Mouse (Mus musculus) ES-E14 (cell line): ENCODE data around the gene G6pdx.

ENCODE experiments used
- CHD2 ChIP-seq: IDR thresholded peaks from 2 replicates; pipeline ENCODE4 v1.6.1; 2014; ENCODE audit warnings: mild to moderate bottlenecking, low read depth, low read length, inconsistent platforms
- HCFC1 ChIP-seq: IDR thresholded peaks from 2 replicates; pipeline ENCODE4 v1.6.1; 2012; ENCODE audit warnings: low read length, inconsistent platforms, borderline replicate concordance; ENCODE audit not compliant: insufficient read depth
- MAFK ChIP-seq: IDR thresholded peaks from 2 replicates; pipeline ENCODE4 v1.6.1; 2014; ENCODE audit warnings: mild to moderate bottlenecking, low read depth, low read length, inconsistent platforms; ENCODE audit not compliant: insufficient read depth
- ZC3H11A ChIP-seq: IDR thresholded peaks from 2 replicates; pipeline ENCODE4 v1.6.1; 2012; ENCODE audit warnings: low read depth, mild to moderate bottlenecking, inconsistent platforms, low read length, borderline replicate concordance
- ZNF384 ChIP-seq: IDR thresholded peaks from 2 replicates; pipeline ENCODE4 v1.6.1; 2012; ENCODE audit warnings: low read depth, low read length, inconsistent platforms

- TF ChIP-seq MAFK (no peak), HCFC1 (0 out of 2 replicates have a peak, but pooled peaks have one; percentile 37), ZNF384 (no peak), CHD2 (no peak), ZC3H11A (no peak)
Measured at GRCm38 (mm10) chrX:74372888-74373549, 56.0 kb downstream of the G6pdx start, which contains the start of the genes Ubl4a and Slc10a3.
